Mouse (Mus musculus): ENCODE measurements around the gene Ackr3. TPM values are rescaled to one million over a fixed set of nuclear protein-coding genes. Genes with fewer than 3 reads are reported as not detected.
A peak's percentile ranks its signal among the peaks of the same experiment; 100 is the strongest.

Gene Ackr3
- polyA plus RNA-seq, 1 experiment: 10.8 TPM

GRCm38 (mm10) chr1:90182521-90182920 is 21.3 kb upstream of the Ackr3 start:
- Histone ChIP-seq H3K79me2 (ENCODE audit: control insufficient read depth, insufficient read depth) (no peaks in the 10 kb centered on the region), H3ac (ENCODE audit: control insufficient read depth, insufficient read length) (no peak overlapping the region), H3K36me3 (ENCODE audit: control insufficient read depth, insufficient read depth) (no peaks in the 10 kb centered on the region), H3K27me3 (ENCODE audit: control insufficient read depth, insufficient read depth, insufficient read length) (no peaks in the 10 kb centered on the region), H3K4me3 (no peak overlapping the region), H3K4me2 (ENCODE audit: low read depth) (no peak overlapping the region)
- no peak for TF ChIP-seq POLR2A (IDR thresholded peaks at IDR 0.05; ENCODE audit: insufficient read length, low read depth)
- TF ChIP-seq CEBPB (IDR thresholded peaks at IDR 0.05; ENCODE audit: insufficient read depth, poor library complexity, severe bottlenecking): no peak
- no peak for TF ChIP-seq USF1 (IDR thresholded peaks at IDR 0.05; ENCODE audit: low read depth)
- no peak for TF ChIP-seq TCF12 (IDR thresholded peaks at IDR 0.05; ENCODE audit: insufficient read depth, poor library complexity, severe bottlenecking)
- no peak for TF ChIP-seq MAX (IDR thresholded peaks at IDR 0.05; ENCODE audit: low read depth)
- no peak for TF ChIP-seq POLR2AphosphoS2 (IDR thresholded peaks at IDR 0.05; ENCODE audit: insufficient read length, low read depth)
- TF ChIP-seq SRF (IDR thresholded peaks at IDR 0.05; ENCODE audit: control insufficient read depth, insufficient read length, low read depth): no peak
- no peak for TF ChIP-seq REST (IDR thresholded peaks at IDR 0.05; ENCODE audit: insufficient read depth, insufficient read length)
- TF ChIP-seq MYOG (IDR thresholded peaks at IDR 0.05; ENCODE audit: control insufficient read depth in 1 of 3, insufficient read depth in 1 of 3, insufficient read length in 2 of 3, low read depth in 2 of 3): no peak
- TF ChIP-seq MYOD1 (IDR thresholded peaks at IDR 0.05; ENCODE audit: control insufficient read depth in 1 of 3, insufficient read length in 2 of 3, low read depth in 2 of 3): no peak
- no peak for TF ChIP-seq TCF3 (IDR thresholded peaks at IDR 0.05; ENCODE audit: insufficient read length, low read depth)
- TF ChIP-seq E2F4 (IDR thresholded peaks at IDR 0.05; ENCODE audit: insufficient read depth): no peak

- TF ChIP-seq MYOD1 (IDR thresholded peaks at IDR 0.05; ENCODE audit: control insufficient read depth in 1 of 3, insufficient read length in 2 of 3, low read depth in 2 of 3) (no peak), USF1 (IDR thresholded peaks at IDR 0.05; ENCODE audit: low read depth) (no peak), CEBPB (IDR thresholded peaks at IDR 0.05; ENCODE audit: insufficient read depth, poor library complexity, severe bottlenecking) (no peak), POLR2A (IDR thresholded peaks at IDR 0.05; ENCODE audit: insufficient read length, low read depth) (no peak), TCF12 (IDR thresholded peaks at IDR 0.05; ENCODE audit: insufficient read depth, poor library complexity, severe bottlenecking) (no peak), MYOG (IDR thresholded peaks at IDR 0.05; ENCODE audit: control insufficient read depth in 1 of 3, insufficient read depth in 1 of 3, insufficient read length in 2 of 3, low read depth in 2 of 3) (no peak), REST (IDR thresholded peaks at IDR 0.05; ENCODE audit: insufficient read depth, insufficient read length) (no peak), E2F4 (IDR thresholded peaks at IDR 0.05; ENCODE audit: insufficient read depth) (no peak), MAX (IDR thresholded peaks at IDR 0.05; ENCODE audit: low read depth) (no peak), TCF3 (IDR thresholded peaks at IDR 0.05; ENCODE audit: insufficient read length, low read depth) (no peak), POLR2AphosphoS2 (IDR thresholded peaks at IDR 0.05; ENCODE audit: insufficient read length, low read depth) (no peak), SRF (IDR thresholded peaks at IDR 0.05; ENCODE audit: control insufficient read depth, insufficient read length, low read depth) (no peak)
- H3K4me3 ChIP-seq: no peak overlapping the region
- H3K4me2 ChIP-seq (ENCODE audit: low read depth): no peak overlapping the region
- H3K27me3 ChIP-seq (ENCODE audit: control insufficient read depth, insufficient read depth, insufficient read length): no peaks in the 10 kb centered on the region
- no peak overlapping the region for H3ac ChIP-seq (ENCODE audit: control insufficient read depth, insufficient read length)
- no peaks in the 10 kb centered on the region for H3K36me3 ChIP-seq (ENCODE audit: control insufficient read depth, insufficient read depth)
- H3K79me2 ChIP-seq (ENCODE audit: control insufficient read depth, insufficient read depth): no peaks in the 10 kb centered on the region
These were observed 20.2 kb upstream of the Ackr3 start for GRCm38 (mm10) chr1:90183602-90184001.

GRCm38 (mm10) chr1:90186173-90186572 is 17.6 kb upstream of the Ackr3 start:
- H3K4me3 ChIP-seq: no peak overlapping the region
- H3K36me3 ChIP-seq (ENCODE audit: control insufficient read depth, insufficient read depth): no peaks in the 10 kb centered on the region
- TF ChIP-seq TCF3 (IDR thresholded peaks at IDR 0.05; ENCODE audit: insufficient read length, low read depth) (no peak), MAX (IDR thresholded peaks at IDR 0.05; ENCODE audit: low read depth) (no peak), POLR2AphosphoS2 (IDR thresholded peaks at IDR 0.05; ENCODE audit: insufficient read length, low read depth) (no peak), REST (IDR thresholded peaks at IDR 0.05; ENCODE audit: insufficient read depth, insufficient read length) (no peak), E2F4 (IDR thresholded peaks at IDR 0.05; ENCODE audit: insufficient read depth) (no peak), CEBPB (IDR thresholded peaks at IDR 0.05; ENCODE audit: insufficient read depth, poor library complexity, severe bottlenecking) (no peak), POLR2A (IDR thresholded peaks at IDR 0.05; ENCODE audit: insufficient read length, low read depth) (no peak), USF1 (IDR thresholded peaks at IDR 0.05; ENCODE audit: low read depth) (no peak), MYOG (IDR thresholded peaks at IDR 0.05; ENCODE audit: control insufficient read depth in 1 of 3, insufficient read depth in 1 of 3, insufficient read length in 2 of 3, low read depth in 2 of 3) (no peak), SRF (IDR thresholded peaks at IDR 0.05; ENCODE audit: control insufficient read depth, insufficient read length, low read depth) (no peak), MYOD1 (IDR thresholded peaks at IDR 0.05; ENCODE audit: control insufficient read depth in 1 of 3, insufficient read length in 2 of 3, low read depth in 2 of 3) (no peak), TCF12 (IDR thresholded peaks at IDR 0.05; ENCODE audit: insufficient read depth, poor library complexity, severe bottlenecking) (no peak)
- H3ac ChIP-seq (ENCODE audit: control insufficient read depth, insufficient read length): no peak overlapping the region
- no peaks in the 10 kb centered on the region for H3K27me3 ChIP-seq (ENCODE audit: control insufficient read depth, insufficient read depth, insufficient read length)
- no peaks in the 10 kb centered on the region for H3K79me2 ChIP-seq (ENCODE audit: control insufficient read depth, insufficient read depth)
- H3K4me2 ChIP-seq (ENCODE audit: low read depth): peak overlapping the region; percentile 49

- Histone ChIP-seq H3ac (ENCODE audit: control insufficient read depth, insufficient read length) (no peak overlapping the region), H3K4me3 (no peak overlapping the region), H3K36me3 (ENCODE audit: control insufficient read depth, insufficient read depth) (no peaks in the 10 kb centered on the region), H3K27me3 (ENCODE audit: control insufficient read depth, insufficient read depth, insufficient read length) (no peaks in the 10 kb centered on the region), H3K4me2 (ENCODE audit: low read depth) (peak overlapping the region; percentile 49), H3K79me2 (ENCODE audit: control insufficient read depth, insufficient read depth) (no peaks in the 10 kb centered on the region)
- TF ChIP-seq MYOD1 (IDR thresholded peaks at IDR 0.05; ENCODE audit: control insufficient read depth in 1 of 3, insufficient read length in 2 of 3, low read depth in 2 of 3) (peak in 2 of 3 experiments; percentile 54 to 75), TCF12 (IDR thresholded peaks at IDR 0.05; ENCODE audit: insufficient read depth, poor library complexity, severe bottlenecking) (no peak), SRF (IDR thresholded peaks at IDR 0.05; ENCODE audit: control insufficient read depth, insufficient read length, low read depth) (no peak), CEBPB (IDR thresholded peaks at IDR 0.05; ENCODE audit: insufficient read depth, poor library complexity, severe bottlenecking) (no peak), E2F4 (IDR thresholded peaks at IDR 0.05; ENCODE audit: insufficient read depth) (no peak), TCF3 (IDR thresholded peaks at IDR 0.05; ENCODE audit: insufficient read length, low read depth) (peak; percentile 39), MYOG (IDR thresholded peaks at IDR 0.05; ENCODE audit: control insufficient read depth in 1 of 3, insufficient read depth in 1 of 3, insufficient read length in 2 of 3, low read depth in 2 of 3) (peak in 2 of 3 experiments; percentile 18 to 68), POLR2AphosphoS2 (IDR thresholded peaks at IDR 0.05; ENCODE audit: insufficient read length, low read depth) (no peak), MAX (IDR thresholded peaks at IDR 0.05; ENCODE audit: low read depth) (no peak), REST (IDR thresholded peaks at IDR 0.05; ENCODE audit: insufficient read depth, insufficient read length) (no peak), USF1 (IDR thresholded peaks at IDR 0.05; ENCODE audit: low read depth) (no peak), POLR2A (IDR thresholded peaks at IDR 0.05; ENCODE audit: insufficient read length, low read depth) (no peak)
These were observed 16.9 kb upstream of the Ackr3 start for GRCm38 (mm10) chr1:90186874-90187273.

Measured in myocyte (in vitro differentiated cells).